Mouse (Mus musculus) testis, adult 2 months (tissue): Measurements from ENCODE around the gene Ctnnd2.
"Not testable (repeated sequence)": the region's sequence is repeated elsewhere in the genome, so short reads cannot be mapped to it uniquely, and the experiment has no call there.

ENCODE experiments used
- CTCF ChIP-seq: fragments of 200-500 bp; IDR thresholded peaks from 2 replicates; pipeline ENCODE4 v1.5.1; 2012; ENCODE audit warnings: low read depth, mild to moderate bottlenecking, inconsistent platforms, low read length, moderate library complexity; ENCODE audit not compliant: control insufficient read depth, insufficient read depth, insufficient replicate concordance
- POLR2A ChIP-seq: fragments of 200-500 bp; IDR thresholded peaks from 2 replicates; pipeline ENCODE4 v1.6.1; 2012; ENCODE audit warnings: low read depth, mild to moderate bottlenecking, inconsistent platforms, low read length, moderate library complexity; ENCODE audit not compliant: control insufficient read depth

DNA sequence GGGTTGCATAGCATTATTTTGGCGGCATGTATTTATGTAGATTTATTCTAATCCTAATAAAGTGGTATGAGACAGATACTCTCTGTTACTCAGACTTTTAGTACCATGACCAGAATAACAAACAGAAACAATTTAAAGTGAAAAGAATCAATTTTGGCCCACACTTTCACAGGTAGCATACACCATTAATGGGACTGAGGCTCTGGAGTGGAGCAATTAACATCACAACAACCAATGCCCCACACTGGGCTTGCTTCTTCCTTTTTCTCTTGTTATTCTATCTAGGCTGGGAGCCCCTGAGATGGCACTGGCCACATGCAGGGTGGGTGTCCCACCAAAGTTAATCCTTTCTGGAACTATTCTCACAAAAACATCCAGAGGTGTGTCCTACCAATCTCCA is 32.8 kb upstream of the Ctnnd2 start:
- TF ChIP-seq POLR2A, CTCF: not testable (repeated sequence)
